Mouse (Mus musculus) liver, adult 2 months (tissue): ENCODE data around the gene Erv3.

ENCODE experiments used
- CTCF ChIP-seq: fragments of 200-500 bp; IDR thresholded peaks from 2 replicates; pipeline ENCODE4 v1.5.1; 2011; ENCODE audit warnings: low read depth, low read length, control low read depth
- POLR2A ChIP-seq: fragments of 200-500 bp; IDR thresholded peaks from 2 replicates; pipeline ENCODE4 v1.6.1; 2011; ENCODE audit warnings: low read length, control low read depth; ENCODE audit not compliant: insufficient read depth; ENCODE audit errors: extremely low read depth

- no peak for TF ChIP-seq POLR2A
- no peak for TF ChIP-seq CTCF
Observed at GRCm38 (mm10) chr2:131823931-131824330, 35.6 kb downstream of the Erv3 start.
